Mouse (Mus musculus): ENCODE measurements around the gene Pttg1. TPM values are rescaled to one million over a fixed set of nuclear protein-coding genes. Genes with fewer than 3 reads are reported as not detected.

The Pttg1 gene
- 29.5 and 34.5 TPM in 2 replicates for polyA plus RNA-seq (2012; rRNA removed)

- under 1% methylated on average over 27 of the region's 27 CpGs for WGBS
- DNase-seq (ENCODE audit: low read depth, low spot score) = peak; percentile 88
Observed at GRCm38 (mm10) chr11:43425824-43426413, at the start of gene Pttg1. Gene Pttg1, minus strand, starts transcription at chr11:43426251.

GRCm38 (mm10) chr11:43474225-43474774 is 48.2 kb upstream of the Pttg1 start, which contains the start of gene C1qtnf2:
Gene C1qtnf2, plus strand, starts transcription at chr11:43474276.
- WGBS = 1% methylated on average over 24 of the region's 24 CpGs
- DNase-seq (ENCODE audit: low read depth, low spot score) = no peak

GRCm38 (mm10) chr11:43473635-43474224 is 47.7 kb upstream of the Pttg1 start:
- 38% methylated on average over 15 of the region's 15 CpGs for WGBS
- DNase-seq (ENCODE audit: low read depth, low spot score) = no peak

GRCm38 (mm10) chr11:43473115-43473514 is 47.1 kb upstream of the Pttg1 start:
- no peak for DNase-seq (ENCODE audit: low read depth, low spot score)
- WGBS = 79% methylated on average over 1 of the region's 1 CpGs

- DNase-seq (ENCODE audit: low read depth, low spot score) = no peak
- 59% methylated on average over 6 of the region's 6 CpGs for WGBS
Observed at GRCm38 (mm10) chr11:43470881-43471820, 45.1 kb upstream of the Pttg1 start.

GRCm38 (mm10) chr11:43470118-43470517 is 44.1 kb upstream of the Pttg1 start:
- WGBS = 42% methylated on average over 5 of the region's 5 CpGs
- DNase-seq (ENCODE audit: low read depth, low spot score) = no peak

GRCm38 (mm10) chr11:43463204-43463603 is 37.2 kb upstream of the Pttg1 start:
- 93% methylated on average over 25 of the region's 25 CpGs for WGBS
- DNase-seq (ENCODE audit: low read depth, low spot score) = no peak

- DNase-seq (ENCODE audit: low read depth, low spot score) = no peak
- 44% methylated on average over 2 of the region's 2 CpGs for WGBS
Observed at GRCm38 (mm10) chr11:43452266-43452665, 26.2 kb upstream of the Pttg1 start.

- DNase-seq (ENCODE audit: low read depth, low spot score) = no peak
- WGBS = 44% methylated on average over 4 of the region's 4 CpGs
Observed at GRCm38 (mm10) chr11:43451322-43451721, 25.3 kb upstream of the Pttg1 start.

- DNase-seq (ENCODE audit: low read depth, low spot score) = no peak
- 72% methylated on average over 2 of the region's 2 CpGs for WGBS
Observed at GRCm38 (mm10) chr11:43449916-43450315, 23.9 kb upstream of the Pttg1 start.

- no peak for DNase-seq (ENCODE audit: low read depth, low spot score)
- 95% methylated on average over 13 of the region's 13 CpGs for WGBS
Observed at GRCm38 (mm10) chr11:43443183-43443582, 17.1 kb upstream of the Pttg1 start.

- 93% methylated on average over 10 of the region's 10 CpGs for WGBS
- DNase-seq (ENCODE audit: low read depth, low spot score) = no peak
Observed at GRCm38 (mm10) chr11:43441121-43441520, 15.1 kb upstream of the Pttg1 start.

GRCm38 (mm10) chr11:43434024-43434407 is 8.0 kb upstream of the Pttg1 start:
- WGBS = under 1% methylated on average over 9 of the region's 9 CpGs
- no peak for DNase-seq (ENCODE audit: low read depth, low spot score)

GRCm38 (mm10) chr11:43433254-43434023 is 7.4 kb upstream of the Pttg1 start, which contains the start of gene Slu7:
Gene Slu7, plus strand, starts transcription at chr11:43433744.
- 9% methylated on average over 38 of the region's 38 CpGs for WGBS
- peak; percentile 36 for DNase-seq (ENCODE audit: low read depth, low spot score)

GRCm38 (mm10) chr11:43426414-43426884 is 398 bp upstream of the Pttg1 start:
- DNase-seq (ENCODE audit: low read depth, low spot score) = no peak
- WGBS = 7% methylated on average over 7 of the region's 7 CpGs

- DNase-seq (ENCODE audit: low read depth, low spot score) = no peak
- 71% methylated on average over 9 of the region's 9 CpGs for WGBS
Observed at GRCm38 (mm10) chr11:43425166-43425709, 813 bp downstream of the Pttg1 start.

GRCm38 (mm10) chr11:43424386-43424785 is 1.7 kb downstream of the Pttg1 start:
- 78% methylated on average over 5 of the region's 5 CpGs for WGBS
- no peak for DNase-seq (ENCODE audit: low read depth, low spot score)

GRCm38 (mm10) chr11:43417201-43417600 is 8.8 kb downstream of the Pttg1 start:
- no peak for DNase-seq (ENCODE audit: low read depth, low spot score)

More at GRCm38 (mm10) chr11:43417201-43417600, 8.8 kb downstream of the Pttg1 start:
- WGBS = 24% methylated on average over 7 of the region's 7 CpGs

Measured in large intestine, adult 2 months (tissue).